Mouse (Mus musculus): ENCODE measurements at regions not wholly inside any gene's neighbourhood (a gene's known extent, or its start where the extent isn't known, plus 50 kb on each side); places are given as distances from the start of the nearest gene placed in this dataset.

DNA sequence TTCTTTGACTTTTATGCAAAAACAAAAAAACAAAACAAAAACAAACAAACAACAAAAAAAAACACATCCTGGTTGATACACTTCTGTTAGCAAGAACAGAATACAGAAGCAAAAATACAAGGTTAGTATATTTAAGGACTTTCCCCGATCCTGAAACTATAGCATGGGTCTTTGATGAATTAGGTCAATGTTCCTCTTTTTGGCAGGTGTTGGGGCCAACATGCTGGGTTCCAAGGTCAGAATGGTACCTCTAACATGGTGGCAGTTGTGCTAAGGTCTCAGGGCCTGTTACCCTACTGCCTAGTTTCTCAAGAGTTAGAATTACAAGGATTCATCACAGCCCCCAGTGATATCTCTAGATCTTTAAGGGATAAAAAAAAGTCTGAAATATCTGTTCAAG is 289.7 kb downstream of the Tns1 start:
- TF ChIP-seq POLR2A (IDR thresholded peaks at IDR 0.05; ENCODE audit: borderline replicate concordance, insufficient read depth, low read length): no peak
- TF ChIP-seq CTCF (IDR thresholded peaks at IDR 0.05; ENCODE audit: borderline replicate concordance, insufficient read depth, low read depth, low read length): no peak

All from cerebellum, adult 2 months (tissue).